Mouse (Mus musculus): ENCODE data around the gene Rflnb. TPM values are rescaled to one million over a fixed set of nuclear protein-coding genes. Genes with fewer than 3 reads are reported as not detected.

Gene Rflnb
- total RNA-seq (2023) = 100 to 1,000 TPM; 166 to 173 TPM

GRCm38 (mm10) chr11:76027139-76028071, at the start of gene Rflnb:
TSS of gene Rflnb (minus strand) at chr11:76027782.

GRCm38 (mm10) chr11:75999440-76000155, 28.0 kb downstream of the Rflnb start, which contains the start of gene 1700016K19Rik:
TSS of gene 1700016K19Rik (plus strand) at chr11:75999912.

Other genes starting within 250 kb of the Rflnb start
- gene Doc2b, start 231.7 kb downstream of the Rflnb start, total RNA-seq (2023) = not detected
- gene Rph3al, start 89.4 kb downstream of the Rflnb start, total RNA-seq (2023) = 1 to 10 TPM; 2.5 to 2.9 TPM
- gene 1700016K19Rik, start 27.9 kb downstream of the Rflnb start, total RNA-seq (2023) = not detected
- gene Vps53, start 151.9 kb upstream of the Rflnb start, total RNA-seq (2023) = 10 to 100 TPM; 39.2 to 41.0 TPM
- 1 to 10 TPM; 1.1 to 1.2 TPM for gene Fam57a, start 151.9 kb upstream of the Rflnb start, total RNA-seq (2023)
- gene Dbil5, start 189.8 kb upstream of the Rflnb start, total RNA-seq (2023) = under 1 TPM in 1 of 2 experiments, not detected in 1; 0.97 TPM
- 1 to 10 TPM in 1 of 2 experiments, not detected in 1; 1.1 TPM for gene Gemin4, start 189.9 kb upstream of the Rflnb start, total RNA-seq (2023)
- 1 to 10 TPM; 2.4 to 4.6 TPM for gene Mrm3, start 215.9 kb upstream of the Rflnb start, total RNA-seq (2023)
- gene Glod4, start 215.9 kb upstream of the Rflnb start, total RNA-seq (2023) = 10 to 100 TPM; 27.9 to 28.0 TPM